Mouse (Mus musculus) erythroblast, adult 5-6 weeks (primary cell): ENCODE measurements around the gene Tpd52l2. TPM values are rescaled to one million over a fixed set of nuclear protein-coding genes. Genes with fewer than 3 reads are reported as not detected.

Source experiments
- ATAC-seq: replicated peaks from 2 replicates; pipeline ENCODE4 v1.8.0; 2016; ENCODE audit warnings: moderate number of reproducible peaks, mild to moderate bottlenecking, moderate TSS enrichment, inconsistent platforms; ENCODE audit not compliant: poor library complexity, low FRiP score, severe bottlenecking
- total RNA-seq, 2 experiments: library from RNA; stranded (forward) in 1 of 2; stranded (reverse) in 1 of 2; fragments of 150-400 nt in 1 of 2; fragments of 200-764, 138-1000 nt in 1 of 2; gene quantifications; 2 replicates each; pipeline versions ENCODE4 v1.2.3 to v1.2.4; 2015 to 2017; ENCODE audit warnings: low replicate concordance in 2 of 2

Tpd52l2 gene
- total RNA-seq, 2 experiments from 2014 or later: 25.3 to 27.5 TPM

DNA sequence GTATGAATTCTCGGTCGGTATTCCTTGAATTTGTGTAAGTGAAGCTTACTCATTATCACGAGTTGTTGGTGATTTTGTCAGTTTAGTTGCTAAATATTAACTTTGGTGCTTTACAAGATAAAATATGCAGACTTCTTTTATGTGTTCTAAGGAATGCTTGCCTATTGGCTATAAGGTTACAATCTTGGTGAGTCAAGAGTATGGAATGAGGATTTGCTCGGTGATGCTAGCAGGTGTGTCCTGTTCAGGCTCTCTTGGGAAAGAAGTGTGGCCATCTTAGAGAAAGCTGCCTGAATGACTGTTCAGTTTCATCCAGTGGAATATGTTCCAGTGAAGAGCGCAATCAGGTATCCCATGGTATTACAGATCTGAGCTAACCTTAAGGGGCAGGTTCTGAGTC is 28.6 kb downstream of the Tpd52l2 start:
- ATAC-seq: no peak

DNA sequence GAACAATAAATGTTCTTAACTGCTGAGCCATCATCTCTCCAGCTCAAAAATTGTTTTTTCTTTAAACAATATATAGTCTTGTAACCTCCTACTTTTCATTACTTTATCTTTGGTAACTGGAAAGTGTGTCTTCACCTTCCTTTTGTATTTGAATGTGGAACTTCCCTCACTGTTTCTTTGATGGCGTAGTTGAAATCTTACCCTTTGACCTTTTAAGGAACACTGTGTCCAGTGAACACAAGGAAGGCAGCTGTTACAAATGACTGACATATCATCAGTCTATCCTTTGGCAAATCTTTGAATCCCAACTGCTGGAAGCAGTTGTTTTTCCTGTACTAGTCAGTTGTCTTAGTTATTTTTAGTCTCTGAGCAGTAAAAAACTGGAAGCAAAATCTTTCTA is 32.1 kb downstream of the Tpd52l2 start:
- ATAC-seq: no peak

DNA sequence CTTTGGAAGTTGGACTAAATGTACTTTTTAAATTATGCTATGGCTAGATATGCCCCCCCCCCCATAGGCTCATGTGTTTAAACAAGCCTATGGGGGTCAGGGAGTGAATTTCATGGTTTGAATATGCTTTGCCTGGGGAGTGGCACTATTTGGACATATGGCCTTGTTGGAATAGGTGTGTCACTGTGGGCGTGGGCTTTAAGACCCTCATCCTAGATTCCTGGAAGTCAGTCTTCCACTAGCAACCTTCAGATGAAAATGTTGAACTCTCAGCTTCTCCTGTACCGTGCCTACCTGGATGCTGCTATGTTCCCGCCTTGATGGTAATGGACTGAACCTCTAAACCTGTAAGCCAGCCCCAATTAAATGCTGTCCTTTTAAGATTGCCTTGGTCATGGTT is 35.6 kb downstream of the Tpd52l2 start:
- no peak for ATAC-seq

GRCm38 (mm10) chr2:181536410-181536809 is 39.5 kb downstream of the Tpd52l2 start:
- no peak for ATAC-seq

DNA sequence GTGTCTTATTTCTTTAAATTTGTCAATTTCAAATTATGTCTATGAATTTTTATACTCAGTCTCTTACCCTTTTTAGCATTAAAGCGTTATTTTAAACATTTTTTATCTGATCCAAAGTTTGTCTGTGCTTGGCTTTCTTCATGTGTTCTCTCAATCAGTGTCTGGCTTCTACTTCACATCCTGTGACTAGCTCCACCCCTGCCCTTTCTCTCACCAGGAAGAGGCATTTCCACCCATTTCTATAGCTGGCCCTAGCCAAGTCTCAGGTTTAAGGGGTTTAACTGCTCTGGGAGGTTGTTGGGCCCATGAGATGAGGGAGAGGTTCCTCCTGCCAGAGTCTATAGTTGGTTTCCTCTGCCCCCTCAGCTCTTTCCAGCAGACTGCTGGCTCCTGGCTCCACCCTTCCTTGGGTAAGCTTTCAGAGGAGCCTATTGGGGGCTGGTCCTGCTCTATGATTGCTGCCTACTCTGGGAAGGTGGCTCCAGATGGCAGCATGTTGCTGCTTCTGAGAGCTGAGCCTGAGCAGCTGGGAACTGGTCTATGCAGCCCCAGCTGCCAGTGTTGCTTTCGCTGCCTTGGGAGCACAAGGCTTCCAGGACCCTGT is 40.6 kb downstream of the Tpd52l2 start:
- peak; percentile 53; the same call in 1 of the 2 replicates for ATAC-seq

DNA sequence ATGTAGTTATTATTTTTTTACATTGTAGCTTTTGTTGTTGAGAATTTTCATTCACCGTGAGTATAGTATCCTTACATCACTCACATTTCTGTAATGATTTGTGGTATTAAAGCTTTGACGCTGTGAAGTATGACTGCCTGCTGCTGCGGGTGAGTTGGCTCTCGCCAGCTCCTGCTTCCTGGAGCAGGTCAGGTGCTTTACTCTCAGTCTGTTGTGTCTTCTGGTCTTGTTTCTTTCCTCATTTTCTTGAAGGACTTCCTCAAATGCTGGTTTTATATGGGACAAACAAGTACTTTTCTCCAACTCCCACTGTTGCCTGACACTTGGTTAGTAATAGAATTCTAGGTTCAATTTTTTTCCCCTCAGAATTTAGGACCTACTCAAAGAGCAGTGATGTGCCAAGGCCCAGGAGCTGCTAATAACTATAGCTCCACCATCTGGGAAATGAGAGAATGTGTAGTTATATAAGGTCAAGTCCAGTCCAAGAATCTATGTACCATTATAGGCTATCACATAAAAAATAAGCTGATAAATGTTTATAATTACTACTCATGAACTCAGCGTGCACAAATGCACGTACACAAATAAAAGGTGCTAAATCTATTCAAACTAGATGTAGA is 44.9 kb downstream of the Tpd52l2 start:
- no peak for ATAC-seq

- peak; percentile 54 for ATAC-seq
Observed at GRCm38 (mm10) chr2:181546142-181546541, 49.2 kb downstream of the Tpd52l2 start.

DNA sequence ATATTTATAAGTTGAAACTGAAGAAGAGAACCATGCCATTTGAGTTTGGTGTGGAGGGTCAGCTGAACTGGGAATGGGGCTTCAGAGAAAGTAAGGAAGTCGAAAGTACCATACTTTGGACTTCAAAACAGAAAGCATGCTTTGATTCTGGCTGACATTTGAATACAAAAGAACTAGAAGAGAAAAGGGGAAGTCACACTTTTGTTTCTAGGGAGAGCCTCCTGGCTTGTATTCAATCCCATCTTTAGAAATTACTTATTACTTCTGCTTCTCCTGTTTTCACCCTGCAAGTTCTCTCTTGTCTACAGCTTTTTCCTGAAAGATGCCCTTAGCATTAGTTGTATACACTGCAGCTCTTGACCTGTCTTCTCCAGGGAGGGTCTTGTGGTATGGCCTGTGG is 51.3 kb downstream of the Tpd52l2 start:
- ATAC-seq: no peak

GRCm38 (mm10) chr2:181548682-181549081 is 51.7 kb downstream of the Tpd52l2 start:
- ATAC-seq: no peak

DNA sequence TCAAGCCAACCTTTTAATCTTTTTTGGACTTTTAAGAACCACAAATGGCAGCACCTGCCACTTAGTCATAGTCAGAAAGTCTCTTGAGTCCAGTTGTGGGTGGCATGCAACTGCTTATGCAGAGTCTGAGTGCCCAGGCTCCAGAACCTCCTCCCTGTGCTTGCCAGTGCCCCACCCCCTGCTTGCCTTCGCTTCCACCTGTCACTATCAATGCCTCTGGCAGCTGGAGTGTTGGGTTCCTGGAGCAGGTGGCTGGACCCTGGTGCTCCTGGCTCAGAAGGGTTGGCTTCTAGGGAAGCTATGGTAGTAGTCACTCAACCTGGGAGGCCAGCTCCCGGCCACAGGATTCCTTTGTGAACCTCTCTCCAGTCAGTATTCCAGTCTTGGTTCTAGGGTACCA is 53.3 kb downstream of the Tpd52l2 start:
- ATAC-seq: no peak

GRCm38 (mm10) chr2:181553772-181554171 is 56.8 kb downstream of the Tpd52l2 start:
- no peak for ATAC-seq

- no peak for ATAC-seq
Observed at GRCm38 (mm10) chr2:181567338-181567737, 70.4 kb downstream of the Tpd52l2 start.

Other genes starting within 250 kb of the Tpd52l2 start
- gene Gmeb2, start 209.1 kb upstream of the Tpd52l2 start, total RNA-seq (2015; ENCODE audit: low replicate concordance): 23.6 and 24.6 TPM in 2 replicates
- gene Gmeb2, start 209.1 kb upstream of the Tpd52l2 start, total RNA-seq (2017; ENCODE audit: low replicate concordance): 15.4 and 41.7 TPM in 2 replicates
- not detected in 2 replicates for gene Stmn3, start 182.6 kb upstream of the Tpd52l2 start, total RNA-seq (2015; ENCODE audit: low replicate concordance)
- gene Stmn3, start 182.6 kb upstream of the Tpd52l2 start, total RNA-seq (2017; ENCODE audit: low replicate concordance): not detected in 2 replicates
- 7.7 and 17.5 TPM in 2 replicates for gene Rtel1, start 177.4 kb upstream of the Tpd52l2 start, total RNA-seq (2015; ENCODE audit: low replicate concordance)
- 19.9 and 23.7 TPM in 2 replicates for gene Rtel1, start 177.4 kb upstream of the Tpd52l2 start, total RNA-seq (2017; ENCODE audit: low replicate concordance)
- gene Zgpat, start 132.2 kb upstream of the Tpd52l2 start, total RNA-seq (2015; ENCODE audit: low replicate concordance): 0.77 and 2.3 TPM in 2 replicates
- gene Zgpat, start 132.2 kb upstream of the Tpd52l2 start, total RNA-seq (2017; ENCODE audit: low replicate concordance): 10.5 and 11.0 TPM in 2 replicates
- gene Arfrp1, start 131.7 kb upstream of the Tpd52l2 start, total RNA-seq (2015; ENCODE audit: low replicate concordance): 0.96 and 11.1 TPM in 2 replicates
- gene Arfrp1, start 131.7 kb upstream of the Tpd52l2 start, total RNA-seq (2017; ENCODE audit: low replicate concordance): 4.0 and 13.0 TPM in 2 replicates
- gene Lime1, start 117.1 kb upstream of the Tpd52l2 start, total RNA-seq (2015; ENCODE audit: low replicate concordance): 8.8 and 11.5 TPM in 2 replicates
- gene Lime1, start 117.1 kb upstream of the Tpd52l2 start, total RNA-seq (2017; ENCODE audit: low replicate concordance): 2.5 and 3.8 TPM in 2 replicates
- 1.9 and 2.9 TPM in 2 replicates for gene Zbtb46, start 37.7 kb upstream of the Tpd52l2 start, total RNA-seq (2015; ENCODE audit: low replicate concordance)
- gene Zbtb46, start 37.7 kb upstream of the Tpd52l2 start, total RNA-seq (2017; ENCODE audit: low replicate concordance): 5.4 and 6.2 TPM in 2 replicates
- not detected in 2 replicates for gene Abhd16b, start 3.9 kb upstream of the Tpd52l2 start, total RNA-seq (2015; ENCODE audit: low replicate concordance)
- gene Abhd16b, start 3.9 kb upstream of the Tpd52l2 start, total RNA-seq (2017; ENCODE audit: low replicate concordance): not detected in 2 replicates
- 8.2 and 17.1 TPM in 2 replicates for gene Dnajc5, start 23.3 kb downstream of the Tpd52l2 start, total RNA-seq (2015; ENCODE audit: low replicate concordance)
- gene Dnajc5, start 23.3 kb downstream of the Tpd52l2 start, total RNA-seq (2017; ENCODE audit: low replicate concordance): 12.7 and 14.8 TPM in 2 replicates
- 18.8 and 40.8 TPM in 2 replicates for gene Uckl1, start 87.8 kb downstream of the Tpd52l2 start, total RNA-seq (2015; ENCODE audit: low replicate concordance)
- 11.6 and 16.0 TPM in 2 replicates for gene Uckl1, start 87.8 kb downstream of the Tpd52l2 start, total RNA-seq (2017; ENCODE audit: low replicate concordance)
- gene Prpf6, start 94.7 kb downstream of the Tpd52l2 start, total RNA-seq (2015; ENCODE audit: low replicate concordance): 9.2 and 16.9 TPM in 2 replicates
- 21.0 and 30.1 TPM in 2 replicates for gene Prpf6, start 94.7 kb downstream of the Tpd52l2 start, total RNA-seq (2017; ENCODE audit: low replicate concordance)
- gene Zfp512b, start 95.7 kb downstream of the Tpd52l2 start, total RNA-seq (2015; ENCODE audit: low replicate concordance): 2.1 and 6.3 TPM in 2 replicates
- 1.5 and 5.1 TPM in 2 replicates for gene Zfp512b, start 95.7 kb downstream of the Tpd52l2 start, total RNA-seq (2017; ENCODE audit: low replicate concordance)
- gene Samd10, start 102.1 kb downstream of the Tpd52l2 start, total RNA-seq (2015; ENCODE audit: low replicate concordance): 0.63 and 4.0 TPM in 2 replicates
- 0.56 and 1.9 TPM in 2 replicates for gene Samd10, start 102.1 kb downstream of the Tpd52l2 start, total RNA-seq (2017; ENCODE audit: low replicate concordance)
- not detected in 2 replicates for gene Gm29797, start 159.9 kb downstream of the Tpd52l2 start, total RNA-seq (2015; ENCODE audit: low replicate concordance)
- gene Gm29797, start 159.9 kb downstream of the Tpd52l2 start, total RNA-seq (2017; ENCODE audit: low replicate concordance): not detected in 2 replicates
- gene Sox18, start 174.5 kb downstream of the Tpd52l2 start, total RNA-seq (2015; ENCODE audit: low replicate concordance): not detected in 2 replicates
- not detected in 2 replicates for gene Sox18, start 174.5 kb downstream of the Tpd52l2 start, total RNA-seq (2017; ENCODE audit: low replicate concordance)
- gene Tcea2, start 183.2 kb downstream of the Tpd52l2 start, total RNA-seq (2015; ENCODE audit: low replicate concordance): not detected in 2 replicates
- not detected in 2 replicates for gene Tcea2, start 183.2 kb downstream of the Tpd52l2 start, total RNA-seq (2017; ENCODE audit: low replicate concordance)
- gene Rgs19, start 196.8 kb downstream of the Tpd52l2 start, total RNA-seq (2015; ENCODE audit: low replicate concordance): 127 and 130 TPM in 2 replicates
- 29.4 and 41.5 TPM in 2 replicates for gene Rgs19, start 196.8 kb downstream of the Tpd52l2 start, total RNA-seq (2017; ENCODE audit: low replicate concordance)
- gene Lkaaear1, start 201.3 kb downstream of the Tpd52l2 start, total RNA-seq (2015; ENCODE audit: low replicate concordance): not detected in 2 replicates
- not detected in 2 replicates for gene Lkaaear1, start 201.3 kb downstream of the Tpd52l2 start, total RNA-seq (2017; ENCODE audit: low replicate concordance)
- not detected in 2 replicates for gene Oprl1, start 217.9 kb downstream of the Tpd52l2 start, total RNA-seq (2015; ENCODE audit: low replicate concordance)
- gene Oprl1, start 217.9 kb downstream of the Tpd52l2 start, total RNA-seq (2017; ENCODE audit: low replicate concordance): 1.3 TPM in 1 of 2 replicates, not detected in the other